Mouse (Mus musculus): ENCODE measurements around the gene Lrrc72.

Gene Lrrc72

GRCm38 (mm10) chr12:36189610-36190009 is 63.6 kb downstream of the Lrrc72 start:
- no peak for DNase-seq (ENCODE audit: low spot score)

GRCm38 (mm10) chr12:36187081-36187480 is 66.1 kb downstream of the Lrrc72 start:
- no peak for DNase-seq (ENCODE audit: low spot score)

- no peak for DNase-seq (ENCODE audit: low spot score)
Observed at GRCm38 (mm10) chr12:36182570-36182969, 70.6 kb downstream of the Lrrc72 start.

GRCm38 (mm10) chr12:36177227-36177626 is 76.0 kb downstream of the Lrrc72 start:
- DNase-seq (ENCODE audit: low spot score), result no peak

GRCm38 (mm10) chr12:36165299-36165698 is 87.9 kb downstream of the Lrrc72 start:
- DNase-seq (ENCODE audit: low spot score), result no peak

- no peak for DNase-seq (ENCODE audit: low spot score)
Observed at GRCm38 (mm10) chr12:36164126-36164791, 88.9 kb downstream of the Lrrc72 start.

Data from adipocyte (in vitro differentiated cells).